Mouse (Mus musculus) bone marrow, adult 2 months (tissue): ENCODE measurements at regions not wholly inside any gene's neighbourhood (a gene's known extent, or its start where the extent isn't known, plus 50 kb on each side); places are given as distances from the start of the nearest gene placed in this dataset.
A peak's percentile ranks its signal among the peaks of the same experiment; 100 is the strongest.

Experiments used
- H3K27ac ChIP-seq: fragments of 200-500 bp; 2 replicates; pipeline ENCODE4 v1.5.1; 2012; ENCODE audit warnings: low read depth, mild to moderate bottlenecking, control low read depth, inconsistent platforms, low read length; ENCODE audit not compliant: control insufficient read depth, poor library complexity, insufficient read depth
- H3K4me1 ChIP-seq: fragments of 200-500 bp; 2 replicates; pipeline ENCODE4 v1.6.1; 2011; ENCODE audit warnings: low read length; ENCODE audit not compliant: control insufficient read depth, insufficient read depth
- H3K4me3 ChIP-seq: fragments of 200-500 bp; replicated peaks from 2 replicates; pipeline ENCODE3; 2011; ENCODE audit warnings: mild to moderate bottlenecking, low read depth, low read length, control low read depth; ENCODE audit not compliant: control insufficient read depth
- CTCF ChIP-seq: fragments of 200-500 bp; IDR thresholded peaks from 2 replicates; pipeline ENCODE4 v1.5.1; 2011; ENCODE audit warnings: low read length, control low read depth; ENCODE audit not compliant: control insufficient read depth, insufficient read depth
- POLR2A ChIP-seq: fragments of 200-500 bp; IDR thresholded peaks from 2 replicates; pipeline ENCODE4 v1.6.1; 2011; ENCODE audit warnings: low read depth, mild to moderate bottlenecking, control low read depth, low read length, borderline replicate concordance; ENCODE audit not compliant: control insufficient read depth
- WGBS: fragments of 180-500 bp; shearing (Covaris S2); methylation state at CpG from one replicate; pipeline ENCODE4 v1.1.7; 2018; 5-methylcytosine and 5-hydroxymethylcytosine counted together

DNA sequence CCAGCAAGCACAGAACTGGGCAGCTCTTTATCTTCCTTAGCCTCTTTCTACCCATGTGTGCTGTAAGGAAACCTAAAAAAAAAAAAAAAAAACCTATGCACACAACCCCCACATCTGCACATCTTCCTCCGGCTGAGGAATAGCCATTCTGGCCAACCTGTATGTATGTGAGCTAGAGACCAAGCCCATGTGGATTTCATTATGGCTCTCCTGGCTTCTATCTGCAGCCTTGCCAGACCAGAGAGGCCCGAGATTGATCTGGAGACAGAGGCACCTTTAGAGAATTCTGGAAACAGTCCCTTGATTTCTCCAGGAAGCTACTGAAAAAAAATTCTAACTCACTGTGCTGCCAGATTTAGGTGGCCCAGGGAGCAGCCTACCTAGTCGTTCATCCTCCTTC is 281.5 kb upstream of the Mki67 start:
- H3K4me1 ChIP-seq = no peaks in the 10 kb centered on the region
- TF ChIP-seq CTCF (no peak), POLR2A (no peak)
- 66% methylated on average over 3 of the region's 3 CpGs for WGBS
- no peak overlapping the region for H3K4me3 ChIP-seq
- H3K27ac ChIP-seq = no peak overlapping the region

DNA sequence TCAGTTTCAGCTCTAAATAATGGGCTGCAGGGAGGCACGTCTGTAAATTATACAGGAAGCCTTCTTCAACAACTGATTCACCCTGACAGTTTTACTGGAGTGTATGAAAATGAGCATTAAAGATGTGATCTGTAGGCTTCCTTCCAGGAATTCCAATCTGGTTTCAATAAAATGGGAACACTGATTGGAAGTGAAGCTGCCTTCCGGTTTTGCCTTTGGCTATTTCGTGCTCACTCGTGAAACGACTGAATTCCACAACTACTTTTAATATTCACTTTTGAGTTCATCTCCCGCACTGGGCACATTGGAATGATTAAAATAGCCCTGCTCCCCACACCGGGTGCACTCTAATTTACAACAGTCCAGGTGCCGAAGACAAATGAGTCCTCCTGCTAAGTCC is 286.2 kb upstream of the Mki67 start:
- no peak overlapping the region for H3K4me3 ChIP-seq
- H3K4me1 ChIP-seq = no peaks in the 10 kb centered on the region
- WGBS = 77% methylated on average over 8 of the region's 8 CpGs
- no peak for TF ChIP-seq CTCF
- TF ChIP-seq POLR2A = no peak
- no peak overlapping the region for H3K27ac ChIP-seq

DNA sequence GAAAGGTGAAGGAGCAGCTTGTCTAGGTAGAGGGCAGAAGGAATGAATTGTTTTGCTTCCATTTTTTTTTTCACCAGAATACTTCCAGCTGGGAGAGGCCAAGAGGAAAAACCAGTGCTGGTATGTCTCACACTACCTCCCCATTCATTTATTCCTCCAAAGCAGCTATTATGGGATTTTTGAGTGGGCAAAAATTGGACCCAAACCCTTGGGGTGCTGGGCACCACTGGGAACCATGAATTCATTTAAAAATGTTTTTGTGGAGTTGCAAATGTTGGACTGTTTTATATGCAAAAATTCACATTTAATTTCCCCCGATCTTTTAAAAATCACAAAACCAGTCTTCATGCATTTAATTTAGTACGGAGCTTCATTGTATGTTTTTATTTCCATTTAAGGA is 287.1 kb upstream of the Mki67 start:
- Histone ChIP-seq H3K4me1 (no peaks in the 10 kb centered on the region), H3K27ac (no peak overlapping the region), H3K4me3 (no peak overlapping the region)
- WGBS = 85% methylated on average over 2 of the region's 2 CpGs
- no peak for TF ChIP-seq CTCF
- no peak for TF ChIP-seq POLR2A

- TF ChIP-seq POLR2A (no peak), CTCF (no peak)
- Histone ChIP-seq H3K4me1 (no peaks in the 10 kb centered on the region), H3K27ac (no peak overlapping the region), H3K4me3 (no peak overlapping the region)
- 25% methylated on average over 23 of the region's 23 CpGs for WGBS
Observed at GRCm38 (mm10) chr7:136007796-136008455, 291.8 kb upstream of the Mki67 start.

DNA sequence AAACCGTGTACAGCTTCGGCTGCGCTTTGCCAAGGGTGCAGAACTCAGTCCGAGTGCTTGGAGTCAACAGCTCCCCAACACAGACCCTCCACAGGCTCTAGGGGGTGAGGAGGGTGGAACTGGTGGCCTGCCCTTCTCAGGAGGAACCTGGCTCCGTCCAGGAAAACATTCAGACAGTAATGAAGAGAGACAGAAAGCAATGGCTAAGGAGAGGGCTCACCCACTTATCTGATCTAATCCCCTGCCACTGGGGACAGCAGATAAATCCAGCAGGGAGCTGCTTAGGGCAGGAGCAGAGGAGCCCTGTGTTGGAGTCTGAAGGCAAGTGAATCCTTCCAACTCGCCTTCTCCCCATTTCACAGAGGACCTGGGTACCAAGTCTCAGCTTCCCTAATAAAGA is 292.3 kb upstream of the Mki67 start:
- TF ChIP-seq POLR2A (no peak), CTCF (no peak)
- WGBS = 37% methylated on average over 6 of the region's 6 CpGs
- no peak overlapping the region for H3K27ac ChIP-seq

DNA sequence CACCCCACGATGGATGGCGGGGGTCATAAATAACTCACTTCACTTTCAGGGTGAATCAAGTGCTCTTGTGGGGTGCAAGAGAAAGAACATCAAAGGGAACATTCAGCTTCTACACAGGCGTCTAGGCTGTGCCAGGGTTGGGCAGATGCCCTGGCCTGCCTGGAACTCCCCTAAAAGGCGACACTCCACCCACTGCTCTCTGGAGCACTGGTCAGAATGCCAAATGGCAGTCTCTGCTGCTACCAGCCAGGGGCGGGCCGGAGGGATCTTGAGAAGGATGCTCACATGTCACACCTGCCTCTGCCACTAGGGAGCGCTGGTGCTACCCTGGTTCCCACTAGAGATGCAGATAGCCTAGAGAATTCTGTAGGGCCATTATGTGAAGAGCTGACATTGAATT is 293.9 kb upstream of the Mki67 start:
- H3K4me1 ChIP-seq = no peaks in the 10 kb centered on the region
- H3K4me3 ChIP-seq = no peak overlapping the region
- 60% methylated on average over 7 of the region's 7 CpGs for WGBS
- no peak for TF ChIP-seq POLR2A
- peak; percentile 55 for TF ChIP-seq CTCF
- H3K27ac ChIP-seq = no peak overlapping the region

More for the DNA sequence above, 292.3 kb upstream of the Mki67 start:
- Histone ChIP-seq H3K4me3 (no peak overlapping the region), H3K4me1 (no peaks in the 10 kb centered on the region)

DNA sequence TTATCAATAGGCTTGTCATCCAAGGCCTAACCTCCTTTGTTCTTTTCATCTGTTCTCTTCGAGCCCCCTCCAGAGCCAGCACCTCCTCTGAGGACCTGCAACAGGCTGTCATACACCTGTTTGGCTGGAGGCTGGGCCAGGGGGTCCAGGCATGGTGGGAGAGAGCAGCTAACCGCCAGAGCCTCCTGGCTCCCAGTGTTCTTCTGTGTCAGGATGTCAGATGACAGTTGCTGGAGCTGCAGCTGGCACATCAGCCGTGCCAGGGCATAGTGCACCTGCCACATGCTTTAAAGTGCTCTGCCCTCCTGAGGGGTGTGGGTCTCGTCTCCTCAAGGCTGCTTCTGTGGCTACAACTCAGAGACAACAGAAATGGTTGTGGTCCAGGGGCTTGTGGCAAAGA is 298.5 kb upstream of the Mki67 start:
- Histone ChIP-seq H3K27ac (no peak overlapping the region), H3K4me1 (no peaks in the 10 kb centered on the region), H3K4me3 (no peak overlapping the region)
- 55% methylated on average over 4 of the region's 4 CpGs for WGBS
- no peak for TF ChIP-seq POLR2A
- TF ChIP-seq CTCF = no peak

DNA sequence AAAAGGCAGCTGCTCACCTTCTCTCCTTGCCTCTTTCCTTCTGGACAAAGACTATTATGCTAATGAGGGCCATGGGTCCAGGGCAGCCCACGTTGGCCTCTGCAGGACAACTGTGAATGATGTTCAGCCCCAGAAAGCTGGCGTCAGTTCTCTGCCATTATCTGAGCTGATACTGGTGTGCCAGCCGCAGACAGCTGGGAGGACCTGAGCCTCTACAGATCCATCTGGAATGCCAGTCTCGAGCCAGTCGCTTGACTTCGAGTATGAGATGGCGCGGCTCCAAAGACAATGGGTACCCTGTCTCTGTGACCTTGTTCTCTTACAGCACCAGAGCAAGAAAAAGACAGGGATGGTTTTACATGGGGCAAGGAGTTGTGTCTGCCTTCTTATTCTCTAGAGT is 300.8 kb upstream of the Mki67 start:
- WGBS = 87% methylated on average over 8 of the region's 8 CpGs
- Histone ChIP-seq H3K4me1 (no peaks in the 10 kb centered on the region), H3K4me3 (no peak overlapping the region), H3K27ac (no peak overlapping the region)
- TF ChIP-seq POLR2A (no peak), CTCF (no peak)

DNA sequence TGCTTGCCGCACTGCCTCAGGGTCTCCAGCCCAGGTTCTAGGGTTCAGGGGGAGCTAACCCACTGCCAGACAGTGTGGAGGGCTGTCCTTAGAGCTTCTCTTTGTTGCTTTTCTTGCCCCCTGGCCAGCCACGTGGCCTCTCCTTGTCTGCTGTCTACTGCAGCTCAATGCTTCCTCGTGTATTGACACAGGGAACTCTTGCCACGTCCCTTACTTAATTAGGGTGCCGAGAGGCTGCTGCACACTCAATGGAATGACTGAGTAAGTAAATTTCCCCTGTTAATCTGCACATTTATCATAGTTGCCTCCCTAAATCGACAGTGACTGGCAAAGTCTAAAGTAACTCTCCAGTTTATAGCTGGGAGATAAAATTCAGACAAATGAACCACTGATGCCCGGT is 304.4 kb upstream of the Mki67 start:
- H3K27ac ChIP-seq = no peak overlapping the region
- H3K4me1 ChIP-seq = no peaks in the 10 kb centered on the region
- WGBS = 74% methylated on average over 7 of the region's 7 CpGs
- no peak for TF ChIP-seq CTCF
- no peak for TF ChIP-seq POLR2A
- H3K4me3 ChIP-seq = no peak overlapping the region
